Mouse (Mus musculus): ENCODE data around the gene Arhgap5. TPM values are rescaled to one million over a fixed set of nuclear protein-coding genes. Genes with fewer than 3 reads are reported as not detected.
"Not testable (repeated sequence)": the region's sequence is repeated elsewhere in the genome, so short reads cannot be mapped to it uniquely, and the experiment has no call there.

The Arhgap5 gene
- total RNA-seq, 2 experiments from 2014 or later: 141 to 144 TPM

DNA sequence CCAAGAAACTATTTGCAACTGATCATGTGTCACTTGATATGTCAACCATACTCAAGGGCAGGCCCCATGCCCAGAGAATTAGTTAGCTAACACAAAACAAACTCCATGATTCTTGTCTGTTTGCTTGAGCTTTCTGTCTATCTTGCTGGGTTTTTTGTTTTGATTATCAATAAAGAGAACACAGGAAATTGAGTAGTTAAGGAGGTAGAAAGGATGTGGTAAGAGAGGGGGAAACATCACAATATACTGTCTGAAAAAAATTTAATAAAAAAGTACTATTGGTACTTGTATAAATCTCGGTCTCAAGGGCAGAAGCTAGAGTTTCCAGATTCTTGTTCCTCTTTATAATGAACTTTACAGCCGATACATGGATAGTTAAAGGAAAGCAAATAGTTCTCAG is 20.9 kb downstream of the Arhgap5 start:
- DNase-seq (ENCODE audit: low spot score in 2 of 2): no peak
- intact Hi-C loops (cut with DNase I): no loop called here

GRCm38 (mm10) chr12:52525486-52525885 is 21.7 kb downstream of the Arhgap5 start:
- intact Hi-C loops (cut with DNase I): no loop called here
- DNase-seq (ENCODE audit: low spot score in 2 of 2): no peak

- DNase-seq (ENCODE audit: low spot score in 2 of 2): no peak
- intact Hi-C loops (cut with DNase I): no loop called here
These were observed 26.0 kb downstream of the Arhgap5 start for GRCm38 (mm10) chr12:52529740-52530139.

DNA sequence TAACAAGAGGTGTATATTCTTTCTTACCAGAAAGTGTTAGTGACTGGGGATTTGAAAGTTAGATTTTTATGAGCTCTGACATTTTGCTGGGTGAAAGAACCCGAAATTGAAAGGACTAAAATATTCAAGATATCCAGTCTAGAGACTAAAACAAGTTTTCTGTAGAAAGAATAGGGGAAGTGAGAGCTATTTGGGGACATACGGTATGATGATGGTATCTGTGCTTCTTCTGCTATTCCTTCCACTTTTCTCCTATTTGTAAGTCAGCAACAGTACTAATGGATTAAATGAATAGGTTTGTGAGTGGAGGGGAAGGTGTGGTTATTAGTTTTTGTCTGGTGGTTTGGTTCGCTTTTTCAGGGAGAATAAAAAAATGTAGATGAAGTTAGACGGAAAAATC is 37.5 kb downstream of the Arhgap5 start:
- intact Hi-C loops (cut with DNase I): no loop called here
- DNase-seq (ENCODE audit: low spot score in 2 of 2): no peak

DNA sequence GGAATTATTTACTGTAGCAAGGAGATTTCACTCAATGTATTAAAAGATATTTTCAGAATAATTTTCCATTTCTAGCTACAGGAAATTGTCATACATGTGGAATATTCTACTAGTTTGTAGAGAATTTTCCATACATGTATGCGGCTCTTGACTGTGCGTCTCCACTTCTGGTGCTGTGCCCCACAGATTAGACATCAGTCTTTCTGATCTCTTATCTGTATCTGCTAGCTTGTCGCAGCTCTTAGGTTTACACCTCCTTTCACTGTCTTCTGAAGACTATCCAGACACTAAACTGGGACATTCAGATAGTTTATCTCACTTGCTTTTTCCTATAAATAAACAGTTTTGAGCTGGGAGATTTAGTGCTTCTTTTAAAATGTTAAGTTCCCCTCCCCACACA is 40.8 kb downstream of the Arhgap5 start:
- no peak for DNase-seq (ENCODE audit: low spot score in 2 of 2)
- intact Hi-C loops (cut with DNase I): no loop called here

DNA sequence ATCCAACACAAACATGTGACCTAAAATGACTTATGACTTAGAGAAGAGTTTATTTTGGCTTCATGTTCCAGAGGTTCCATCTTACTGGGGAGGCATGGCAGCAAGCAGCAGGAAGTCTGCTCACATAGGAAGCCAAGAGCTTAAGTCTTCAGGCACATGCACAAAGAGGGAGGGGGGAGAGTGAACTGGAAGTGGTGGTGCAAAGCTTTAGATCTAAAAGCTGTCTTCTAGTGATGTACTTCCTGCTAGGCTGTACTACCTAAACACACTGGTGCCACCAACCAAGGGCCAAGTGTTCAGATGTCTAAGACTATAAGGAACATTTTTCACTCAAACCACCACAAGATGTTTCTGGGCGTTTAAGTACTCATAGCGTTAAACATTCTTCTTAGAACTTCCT is 48.3 kb downstream of the Arhgap5 start:
- DNase-seq (ENCODE audit: low spot score in 2 of 2): no peak
- intact Hi-C loops (cut with DNase I): no loop called here

DNA sequence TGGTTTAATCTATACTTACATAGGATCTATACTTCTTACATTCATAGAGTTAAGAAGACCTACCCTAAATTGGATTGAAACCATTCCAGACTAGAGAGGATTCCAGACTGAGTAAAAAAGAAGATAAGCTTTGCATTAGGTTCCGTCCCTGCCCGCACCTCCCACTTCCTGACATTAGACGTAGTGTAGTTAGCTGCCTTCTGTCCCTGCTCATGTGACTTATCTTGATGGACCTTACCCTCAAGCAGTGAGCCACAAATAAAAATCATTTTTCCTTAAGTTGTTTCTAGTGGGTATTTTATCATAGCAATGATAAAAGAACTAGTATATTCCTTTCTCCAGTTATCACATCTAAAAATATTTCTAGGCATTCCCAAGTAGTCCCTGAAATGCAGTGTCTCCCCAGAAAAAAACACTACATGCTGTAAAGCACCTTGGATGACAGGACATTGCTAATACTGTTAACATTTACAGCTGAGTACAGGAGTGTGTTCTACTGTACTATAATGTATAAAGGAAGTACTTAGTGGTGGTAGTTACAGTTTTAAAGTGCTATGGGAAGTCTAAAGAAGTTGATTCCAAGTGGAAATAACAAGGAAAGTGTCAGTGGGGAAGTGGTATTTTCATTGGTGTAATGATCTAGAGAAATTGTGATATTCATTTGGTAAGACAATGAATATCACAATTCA is 51.6 kb downstream of the Arhgap5 start:
- intact Hi-C loops (cut with DNase I): no loop called here
- no peak for DNase-seq (ENCODE audit: low spot score in 2 of 2)

GRCm38 (mm10) chr12:52565654-52566053 is 61.9 kb downstream of the Arhgap5 start:
- no peak for DNase-seq (ENCODE audit: low spot score in 2 of 2)
- intact Hi-C loops (cut with DNase I): no loop called here

- no peak for DNase-seq (ENCODE audit: low spot score in 2 of 2)
- intact Hi-C loops (cut with DNase I): no loop called here
These were observed 69.6 kb downstream of the Arhgap5 start for GRCm38 (mm10) chr12:52573371-52573770.

DNA sequence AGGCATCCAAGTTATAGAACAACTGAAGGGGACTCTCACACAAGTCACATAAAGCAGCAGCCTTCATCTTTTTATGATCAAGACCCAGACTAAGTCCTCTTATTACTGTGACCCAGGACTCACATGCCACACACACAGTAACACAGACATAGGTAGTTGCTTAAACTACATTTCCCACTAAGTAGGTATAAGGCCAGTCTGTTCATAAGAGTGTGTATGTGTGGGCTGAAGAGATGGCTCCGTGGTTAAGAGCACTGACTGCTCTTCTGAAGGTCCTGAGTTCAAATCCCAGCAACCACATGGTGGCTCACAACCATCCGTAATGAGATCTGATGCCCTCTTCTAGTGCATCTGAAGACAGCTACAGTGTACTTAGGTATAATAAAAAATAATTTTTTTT is 82.7 kb downstream of the Arhgap5 start:
- DNase-seq (ENCODE audit: low spot score in 2 of 2); intact Hi-C loops (cut with DNase I): not testable (repeated sequence)

- DNase-seq (ENCODE audit: low spot score in 2 of 2): peak; percentile 9 to 60
- intact Hi-C loops (cut with DNase I): no loop called here
These were observed 83.8 kb downstream of the Arhgap5 start for GRCm38 (mm10) chr12:52587473-52588010.

DNA sequence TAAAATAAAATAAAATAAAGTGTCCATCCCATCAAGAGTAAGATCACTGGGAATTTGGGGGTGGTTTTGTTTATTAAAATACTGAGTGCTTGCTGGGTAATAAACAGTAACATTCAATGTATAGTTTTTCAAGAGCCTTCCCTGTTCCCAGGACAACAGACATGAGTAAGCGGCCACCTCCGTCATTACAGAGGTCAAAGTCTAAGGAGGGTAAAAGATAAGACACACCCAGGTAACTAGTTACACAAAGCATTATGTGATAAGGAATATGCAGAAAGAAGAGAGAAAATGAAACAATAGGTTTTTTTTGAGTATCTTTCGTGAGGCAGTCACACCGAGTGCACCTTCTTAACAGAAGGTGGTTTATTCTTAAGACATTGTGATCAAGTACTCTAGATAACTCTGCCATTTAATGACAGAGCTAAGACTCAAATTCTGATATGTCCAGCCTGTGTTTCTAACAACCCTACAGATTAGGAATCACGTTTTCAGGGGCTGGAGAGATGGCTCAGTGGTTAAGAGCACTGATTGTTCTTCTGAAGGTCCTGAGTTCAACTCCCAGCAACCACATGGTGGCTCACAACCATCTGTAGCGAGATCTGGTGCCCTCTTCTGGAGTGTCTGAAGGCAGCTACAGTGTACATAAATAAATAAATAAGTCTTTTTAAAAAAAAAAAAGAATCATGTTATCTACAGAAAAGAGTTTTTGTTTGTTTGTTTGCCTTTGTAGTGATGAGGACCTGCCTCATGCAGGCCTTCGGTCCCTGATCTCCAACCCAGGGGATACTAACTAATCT is 91.8 kb downstream of the Arhgap5 start:
- DNase-seq (ENCODE audit: low spot score in 2 of 2): no peak
- intact Hi-C loops (cut with DNase I): no loop called here

- DNase-seq (ENCODE audit: low spot score in 2 of 2): no peak
- intact Hi-C loops (cut with DNase I): loop anchor here (5.0 to 10.0 kb wide), 2 partner anchors 205 to 232 kb away; no protein-coding TSS in a partner anchor
These were observed 98.7 kb downstream of the Arhgap5 start for GRCm38 (mm10) chr12:52602471-52602870.

DNA sequence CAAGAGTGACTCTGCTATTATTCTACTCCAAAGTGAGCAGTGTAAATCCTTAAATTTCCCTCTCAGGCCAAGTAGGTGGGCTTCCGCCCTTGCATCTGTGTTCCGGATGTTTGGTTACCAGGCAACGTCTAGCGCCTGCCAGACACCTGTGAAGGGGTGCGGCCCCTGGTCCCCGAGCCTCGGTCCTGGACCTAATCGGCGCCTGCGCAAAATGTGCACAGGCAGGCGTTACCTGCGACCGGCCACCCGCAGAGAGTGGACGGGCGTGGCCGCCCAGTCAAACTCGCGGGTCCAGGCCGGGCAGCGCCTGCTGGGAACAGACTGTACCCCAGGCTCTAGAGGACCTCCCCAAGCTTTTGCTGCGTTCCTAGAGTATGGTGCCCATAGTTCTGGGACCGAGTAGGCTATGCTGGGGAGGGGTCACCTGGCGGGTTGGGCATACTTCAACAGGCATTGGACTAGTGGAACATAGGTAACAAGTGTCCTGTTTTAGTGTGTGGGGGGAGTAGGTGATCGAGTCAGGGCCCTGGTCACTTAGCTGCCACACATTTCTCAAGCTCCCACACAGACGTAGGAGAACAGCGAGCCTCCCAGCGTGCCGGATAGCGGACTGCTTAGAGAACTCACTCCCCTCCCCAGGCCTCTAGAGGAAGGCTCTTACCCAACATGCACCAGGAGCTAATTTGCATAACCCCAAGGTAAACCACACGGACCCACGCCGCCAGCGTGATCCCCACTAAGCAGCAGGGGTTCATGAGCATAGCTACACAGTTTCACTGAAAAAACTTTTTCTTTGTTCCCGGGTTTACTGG is 99.3 kb downstream of the Arhgap5 start:
- intact Hi-C loops (cut with DNase I): loop anchor here (1.0 to 10.0 kb wide), 3 partner anchors 100 to 232 kb away; partner anchors contain the start of gene Arhgap5
- peak; percentile 86 to 92 for DNase-seq (ENCODE audit: low spot score in 2 of 2)

GRCm38 (mm10) chr12:52603695-52604255 is 100.0 kb downstream of the Arhgap5 start:
- intact Hi-C loops (cut with DNase I): loop anchor here (1.0 to 10.0 kb wide), 4 partner anchors 33 to 231 kb away; partner anchors contain the start of gene Arhgap5

DNA sequence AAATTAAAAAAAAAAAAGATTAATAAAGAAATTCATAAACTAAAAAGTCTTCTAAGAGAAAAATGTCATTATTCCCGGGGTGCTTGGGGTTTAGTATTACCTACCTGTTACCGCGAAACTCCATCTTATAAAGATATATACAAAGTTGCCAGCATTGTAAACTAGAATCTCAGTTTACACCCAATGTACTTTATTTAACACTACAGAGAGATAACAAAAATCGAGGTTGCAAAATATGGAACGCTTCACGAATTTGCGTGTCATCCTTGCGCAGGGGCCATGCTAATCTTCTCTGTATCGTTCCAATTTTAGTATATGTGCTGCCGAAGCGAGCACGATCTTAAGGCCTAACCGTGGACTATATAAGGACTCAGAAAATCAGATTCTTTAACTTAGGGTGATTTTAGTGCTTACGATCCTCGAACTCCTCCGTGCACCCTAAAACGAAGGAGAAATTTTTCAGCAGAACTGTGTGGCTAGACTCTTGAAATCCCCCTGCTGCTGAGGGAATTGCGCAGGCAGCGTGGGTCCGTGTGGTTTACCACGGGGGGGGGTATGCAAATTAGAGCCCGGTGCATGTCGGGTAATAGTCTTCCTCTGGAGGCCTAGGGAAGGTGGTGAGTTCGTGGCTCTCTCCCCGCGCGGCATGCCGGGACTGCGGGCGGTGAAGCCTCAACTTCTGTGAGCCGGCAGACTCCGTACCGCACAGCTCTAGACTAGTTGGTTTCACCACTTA is 100.7 kb downstream of the Arhgap5 start:
- peak; percentile 94 to 96 for DNase-seq (ENCODE audit: low spot score in 2 of 2)
- intact Hi-C loops (cut with DNase I): loop anchor here (2.0 to 10.0 kb wide), 3 partner anchors 32 to 230 kb away; no protein-coding TSS in a partner anchor

More at GRCm38 (mm10) chr12:52603695-52604255, 100.0 kb downstream of the Arhgap5 start:
- DNase-seq (ENCODE audit: low spot score in 2 of 2): peak; percentile 79 to 92

- intact Hi-C loops (cut with DNase I): loop anchor here (2.0 to 10.0 kb wide), 3 partner anchors 32 to 230 kb away; no protein-coding TSS in a partner anchor
- DNase-seq (ENCODE audit: low spot score in 2 of 2): no peak
These were observed 101.3 kb downstream of the Arhgap5 start for GRCm38 (mm10) chr12:52604992-52605652.

DNA sequence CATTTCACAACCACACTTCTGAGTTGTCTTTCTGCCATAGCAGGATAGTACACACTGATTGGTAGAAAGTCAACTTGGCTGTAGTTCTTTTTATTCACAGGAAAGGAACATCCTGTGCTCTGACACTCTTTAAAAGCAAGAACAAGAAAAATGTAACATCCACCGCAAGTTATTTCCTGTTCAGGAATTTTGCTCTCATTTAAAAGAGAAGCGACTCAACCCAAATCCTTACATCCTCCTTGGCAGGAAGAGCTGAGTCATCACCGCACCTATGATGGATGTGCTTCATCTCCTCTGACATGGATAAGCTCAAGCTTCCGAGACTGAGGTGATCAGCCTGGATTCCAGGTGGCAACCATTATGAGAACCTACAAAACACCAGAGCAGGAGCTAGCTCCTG is 103.6 kb downstream of the Arhgap5 start:
- no peak for DNase-seq (ENCODE audit: low spot score in 2 of 2)
- intact Hi-C loops (cut with DNase I): loop anchor here (10.0 kb wide), 1 partner anchor 227 kb away; no protein-coding TSS in a partner anchor
